Mouse (Mus musculus) ovary, postnatal 10 days (tissue): ENCODE results near the gene Atoh8.

ENCODE experiments used
- DNase-seq: peaks from one replicate; pipeline ENCODE4 v3.0.0; 2022; ENCODE audit warnings: low spot score

Atoh8 gene

DNA sequence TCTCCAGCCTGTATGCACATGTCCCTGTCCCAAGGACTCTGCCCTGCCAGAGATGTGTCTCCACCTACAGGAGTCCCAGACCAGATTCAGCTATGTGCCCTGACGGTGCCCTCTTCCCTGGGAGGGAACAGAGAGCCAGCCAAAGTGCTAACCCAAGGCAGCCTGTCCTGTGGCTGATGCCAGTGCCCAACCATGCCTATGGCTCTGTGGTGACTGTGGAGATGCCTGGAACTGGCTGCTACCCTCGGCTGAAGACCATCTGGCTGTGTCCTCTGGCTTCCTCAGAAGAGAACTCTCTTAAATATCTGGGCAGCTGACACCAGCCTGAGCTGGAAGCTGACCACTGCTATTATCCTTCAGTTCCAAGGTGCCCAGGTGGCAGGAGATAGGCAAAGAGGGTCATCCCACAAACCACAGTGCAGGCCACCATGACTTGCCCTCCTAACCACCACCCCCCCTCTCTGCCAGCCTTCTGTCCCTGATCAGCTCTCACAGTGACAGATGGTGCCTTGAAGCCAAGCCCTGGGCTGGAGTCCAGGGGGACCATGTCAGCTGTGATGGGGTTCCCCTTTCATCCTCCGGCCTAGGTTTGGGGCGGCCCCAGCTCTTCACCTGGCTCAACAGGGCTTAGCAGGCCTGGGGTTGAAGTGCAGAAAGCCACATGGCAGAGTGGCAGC, 18.7 kb upstream of the Atoh8 start:
- no peak for DNase-seq

DNA sequence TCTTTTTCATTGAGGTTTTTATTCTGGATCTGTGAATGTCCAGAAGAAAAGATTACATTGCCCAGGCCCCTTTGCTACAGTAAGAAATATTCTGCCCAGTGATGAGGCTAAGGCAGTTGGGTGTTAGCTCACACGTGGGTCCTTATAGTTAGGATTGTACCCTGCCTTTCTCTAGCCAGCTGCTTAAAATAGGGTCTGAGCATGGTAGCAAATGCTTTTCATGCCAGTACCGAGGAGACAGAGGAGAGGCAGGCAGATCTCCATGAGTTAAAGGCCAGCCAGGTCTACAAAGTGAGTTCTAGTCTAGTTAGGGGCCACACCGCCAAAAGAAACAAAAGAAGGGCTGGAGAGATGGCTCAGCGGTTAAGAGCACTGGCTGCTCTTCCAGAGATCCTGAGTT, 17.8 kb upstream of the Atoh8 start:
- DNase-seq = no peak

DNA sequence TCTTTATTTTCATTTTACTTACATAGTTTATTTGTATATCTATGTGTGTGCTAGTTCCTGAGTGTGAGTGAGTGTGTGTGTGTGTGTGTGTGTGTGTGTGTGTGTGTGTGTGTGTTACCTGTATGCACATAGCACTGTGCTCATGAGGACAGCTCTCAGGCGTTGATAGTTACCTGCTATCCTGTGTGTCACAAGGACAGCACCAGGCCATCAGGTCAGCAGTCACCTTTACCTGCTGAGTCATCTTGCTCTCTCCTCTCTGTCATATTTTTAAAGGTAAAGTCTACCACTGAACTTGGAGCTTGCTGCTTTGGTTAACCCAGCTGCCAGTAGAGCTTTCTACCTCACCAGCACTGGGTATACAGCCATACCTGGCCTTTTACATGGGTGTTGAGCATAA, 17.1 kb upstream of the Atoh8 start:
- no peak for DNase-seq

GRCm38 (mm10) chr6:72249981-72250380, 14.6 kb upstream of the Atoh8 start:
- DNase-seq = no peak

DNA sequence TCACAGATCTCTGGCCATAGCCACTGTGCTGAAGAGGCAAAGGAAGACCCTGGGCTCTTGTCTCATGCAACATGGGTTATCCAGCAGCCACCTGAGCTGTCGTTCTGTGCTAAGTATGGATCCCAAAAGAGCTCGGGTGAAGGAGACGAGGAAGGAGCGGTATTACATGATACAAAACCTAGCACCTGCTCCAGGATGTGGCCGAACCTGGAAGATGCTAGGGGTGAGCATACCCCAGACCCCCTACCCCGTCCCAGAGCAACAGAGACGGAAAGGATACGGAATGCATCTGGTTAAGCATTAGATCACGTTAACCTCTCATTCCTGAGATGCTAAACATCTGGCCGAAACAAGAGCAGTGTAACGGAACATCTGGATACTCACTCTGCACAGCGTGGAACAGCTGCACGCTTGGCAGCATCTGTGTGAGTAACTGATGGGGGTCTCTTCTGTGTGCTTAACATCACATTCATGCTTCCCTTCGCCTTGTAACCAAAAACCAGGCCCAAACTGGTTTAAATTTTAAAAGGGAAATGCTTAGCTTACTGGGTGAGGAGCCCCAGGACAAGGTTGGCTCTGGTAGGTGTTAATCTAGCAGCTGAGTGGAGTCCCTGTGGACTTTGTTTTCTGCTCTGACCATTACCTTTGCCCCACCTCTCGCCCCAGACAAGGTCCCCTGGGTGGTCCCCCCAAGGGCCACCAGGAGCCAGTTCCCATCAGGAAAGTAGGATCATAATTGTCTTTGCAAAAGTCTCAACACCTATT, 13.0 kb upstream of the Atoh8 start:
- no peak for DNase-seq

DNA sequence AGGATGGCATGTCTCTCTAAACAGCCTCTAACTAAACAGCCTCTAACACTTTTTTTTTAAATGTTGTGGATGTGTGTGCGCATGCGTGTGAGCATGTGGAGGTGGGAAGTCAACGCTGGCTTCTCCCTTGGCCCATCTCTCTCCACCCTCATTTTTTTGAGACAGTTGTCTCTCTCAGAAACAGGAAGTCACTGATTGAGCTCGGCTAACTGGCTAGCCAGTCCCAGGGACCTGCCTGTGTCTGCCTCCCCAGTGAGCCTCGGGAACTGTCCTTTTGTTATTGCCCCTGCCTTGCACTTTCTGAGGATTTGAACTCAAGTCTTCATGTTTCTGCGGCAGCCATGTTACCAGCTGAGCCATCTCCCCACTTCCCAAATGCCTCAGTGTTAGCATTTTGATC, 10.9 kb upstream of the Atoh8 start:
- no peak for DNase-seq

DNA sequence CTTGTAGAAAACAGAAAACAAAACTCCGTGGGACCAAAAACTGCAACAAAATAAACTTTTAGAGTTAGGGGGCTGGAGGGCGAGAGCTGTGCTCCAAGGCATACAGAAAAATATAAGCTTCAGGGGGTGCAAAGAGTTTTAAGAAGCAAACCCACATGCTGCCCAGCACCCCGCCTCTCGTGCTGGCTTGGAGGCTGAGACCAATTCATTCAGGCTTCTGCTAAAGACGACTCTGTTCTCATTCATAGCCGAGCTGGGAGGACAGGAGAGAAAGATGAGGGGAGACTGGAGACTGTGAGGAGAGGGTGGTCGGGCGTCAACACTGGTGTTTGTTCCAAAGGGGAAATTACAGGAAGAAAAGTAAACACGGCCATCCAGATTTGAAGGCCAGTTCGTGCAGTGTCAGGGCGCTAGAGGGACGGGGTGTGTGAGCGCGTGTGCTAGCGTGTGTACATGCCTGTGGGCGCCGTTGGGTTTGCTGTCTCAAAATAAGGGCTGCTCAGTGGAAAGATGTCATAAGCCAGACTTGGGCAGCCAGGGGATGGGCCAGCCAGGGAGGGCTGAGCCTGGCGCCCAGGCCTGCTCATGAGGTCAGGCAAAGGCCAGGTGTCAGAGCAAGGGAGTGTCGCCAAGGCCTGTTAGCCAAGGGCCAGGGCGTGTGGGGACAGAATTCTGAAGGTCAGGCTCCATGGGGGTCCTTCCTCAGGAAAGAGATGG, 9.3 kb upstream of the Atoh8 start:
- DNase-seq = no peak

GRCm38 (mm10) chr6:72244144-72244549, 8.8 kb upstream of the Atoh8 start:
- peak; percentile 88 for DNase-seq

DNA sequence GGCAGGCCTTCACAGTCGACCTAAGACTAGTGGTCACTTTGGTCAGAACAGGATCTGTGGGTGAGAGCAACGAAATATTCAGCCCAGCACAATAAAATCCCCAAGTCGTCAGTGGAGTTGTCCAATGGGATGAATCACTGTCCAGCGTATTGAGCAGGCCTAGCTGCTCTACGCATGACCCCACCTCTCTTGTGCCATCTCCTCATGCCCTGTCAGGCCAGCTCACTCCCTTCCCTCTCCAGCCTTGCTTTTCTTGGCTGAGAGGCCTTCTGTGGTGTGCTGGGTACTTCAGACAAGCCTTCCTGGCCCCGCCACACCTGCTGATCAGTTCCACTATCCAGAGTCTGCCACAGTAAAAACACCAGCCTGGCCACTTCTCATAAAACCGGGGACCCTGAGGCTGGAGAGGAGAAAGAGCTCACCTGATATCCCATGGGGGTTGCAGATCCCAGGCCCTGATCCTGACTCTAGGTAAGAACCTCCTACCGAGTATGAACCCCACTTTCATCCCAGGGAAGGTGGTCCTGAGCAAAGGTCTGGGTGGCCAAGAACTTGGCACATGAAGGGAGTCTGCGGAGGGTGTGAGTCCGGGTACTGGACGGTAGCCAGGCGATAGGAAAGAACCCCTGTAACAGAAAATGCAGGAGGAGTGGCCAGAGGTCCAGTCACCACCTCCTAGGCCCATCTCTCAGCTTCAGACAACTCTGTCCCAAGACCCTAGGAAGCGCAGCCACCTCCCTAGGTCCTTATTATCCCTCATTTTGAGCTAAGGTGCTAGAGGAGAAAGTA, 7.3 kb upstream of the Atoh8 start:
- no peak for DNase-seq

- DNase-seq = no peak
These were observed 6.4 kb upstream of the Atoh8 start for GRCm38 (mm10) chr6:72241843-72242154.

DNA sequence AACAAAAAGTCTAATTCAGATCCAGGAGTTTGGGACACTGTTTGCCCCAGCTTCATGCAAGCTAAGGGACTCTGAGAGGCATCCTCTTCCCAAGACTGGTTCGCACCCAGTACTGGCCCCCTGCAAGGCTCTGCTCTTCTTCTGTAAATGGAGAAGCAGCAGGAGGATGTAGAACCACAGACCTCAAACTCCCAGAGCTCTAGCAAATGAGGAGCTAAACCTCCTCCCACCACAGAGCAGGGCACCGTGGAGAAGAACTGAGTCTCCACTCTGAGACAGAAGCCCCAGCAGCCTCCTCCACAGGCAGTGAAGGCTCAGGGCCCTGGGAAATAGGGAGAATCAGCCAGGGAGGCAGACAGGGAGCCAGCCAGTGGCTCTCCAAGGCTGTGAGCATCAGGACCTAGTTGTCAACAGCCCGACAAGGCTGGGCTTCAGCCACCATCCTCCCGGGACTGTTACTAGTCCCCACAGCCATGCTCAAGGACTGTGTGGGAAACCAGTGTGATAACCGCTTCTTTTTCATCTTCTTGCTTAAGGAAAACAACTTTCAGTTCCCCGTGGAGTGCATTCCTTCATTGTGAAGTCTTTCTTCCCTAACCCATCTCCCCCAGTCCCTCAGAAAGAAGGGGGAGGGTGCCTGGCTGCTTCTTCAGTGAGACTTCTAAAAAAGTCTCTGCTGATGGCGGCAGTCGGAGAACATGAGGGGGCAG, 5.9 kb upstream of the Atoh8 start:
- no peak for DNase-seq

GRCm38 (mm10) chr6:72240042-72240441, 4.7 kb upstream of the Atoh8 start:
- no peak for DNase-seq

DNA sequence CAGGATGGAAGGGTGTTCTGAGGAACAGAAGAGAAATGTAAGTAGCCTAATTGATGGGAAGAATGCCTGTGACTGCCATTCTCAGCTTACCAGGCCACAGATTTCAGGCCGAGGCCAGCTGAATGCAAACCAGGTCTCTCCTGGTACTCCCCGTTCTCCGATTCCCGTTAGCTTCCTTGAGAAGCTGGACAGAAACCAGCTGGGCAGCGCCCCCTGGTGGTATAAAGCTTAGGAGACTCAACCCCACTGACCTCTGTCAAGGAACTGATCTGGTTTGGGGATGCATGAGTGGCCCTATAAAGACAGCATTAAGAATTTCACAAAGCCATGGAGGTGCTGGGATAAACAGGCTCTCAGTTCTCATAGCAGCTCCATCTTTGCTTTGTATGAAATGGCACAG, 1.7 kb upstream of the Atoh8 start:
- peak; percentile 82 for DNase-seq

GRCm38 (mm10) chr6:72235807-72236407, 530 bp upstream of the Atoh8 start:
- no peak for DNase-seq

- no peak for DNase-seq
These were observed 842 bp downstream of the Atoh8 start for GRCm38 (mm10) chr6:72234372-72235097.

DNA sequence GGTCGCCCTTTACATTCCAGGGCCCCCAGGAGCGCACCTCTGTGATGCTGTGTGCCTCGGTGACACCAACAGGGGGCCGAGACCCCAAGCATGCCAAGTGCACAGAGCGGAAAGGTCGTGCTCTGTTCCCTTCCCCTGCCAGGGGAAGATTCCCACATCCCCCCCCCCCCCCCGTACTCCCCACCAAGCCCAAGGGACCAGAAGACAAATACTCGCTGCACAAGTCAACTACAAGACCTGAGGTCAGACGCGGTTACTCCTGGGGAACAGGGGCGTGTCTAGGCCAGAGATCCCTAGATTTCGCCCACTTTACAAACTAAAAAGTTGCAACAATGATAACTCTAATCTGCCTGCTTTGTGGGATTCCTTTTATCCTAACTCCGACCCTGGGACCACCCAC, 1.4 kb downstream of the Atoh8 start:
- no peak for DNase-seq

GRCm38 (mm10) chr6:72232870-72233269, 2.5 kb downstream of the Atoh8 start:
- DNase-seq = no peak

DNA sequence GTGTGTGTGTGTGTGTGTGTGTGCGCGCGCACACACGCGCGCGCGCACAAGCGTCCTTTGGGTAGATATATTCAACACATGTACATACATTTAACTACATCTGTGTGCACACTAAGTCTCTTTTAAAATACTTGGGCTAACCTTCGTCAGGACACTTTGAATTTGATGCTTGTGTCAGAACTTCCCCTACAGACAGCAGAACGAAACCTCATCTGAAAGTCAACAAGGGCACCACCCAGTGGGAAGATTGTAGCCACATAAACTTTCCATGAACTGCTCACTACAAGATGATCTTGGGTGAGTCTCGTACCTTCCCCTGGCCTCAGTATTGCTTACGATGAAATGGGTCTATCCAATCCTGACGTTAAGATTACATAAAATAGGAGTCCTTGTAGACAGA, 3.0 kb downstream of the Atoh8 start:
- DNase-seq = no peak

GRCm38 (mm10) chr6:72230875-72231274, 4.5 kb downstream of the Atoh8 start:
- DNase-seq = no peak

- no peak for DNase-seq
These were observed 7.6 kb downstream of the Atoh8 start for GRCm38 (mm10) chr6:72227665-72228265.
